Mouse (Mus musculus): ENCODE data around the gene Wdpcp.

Gene Wdpcp

DNA sequence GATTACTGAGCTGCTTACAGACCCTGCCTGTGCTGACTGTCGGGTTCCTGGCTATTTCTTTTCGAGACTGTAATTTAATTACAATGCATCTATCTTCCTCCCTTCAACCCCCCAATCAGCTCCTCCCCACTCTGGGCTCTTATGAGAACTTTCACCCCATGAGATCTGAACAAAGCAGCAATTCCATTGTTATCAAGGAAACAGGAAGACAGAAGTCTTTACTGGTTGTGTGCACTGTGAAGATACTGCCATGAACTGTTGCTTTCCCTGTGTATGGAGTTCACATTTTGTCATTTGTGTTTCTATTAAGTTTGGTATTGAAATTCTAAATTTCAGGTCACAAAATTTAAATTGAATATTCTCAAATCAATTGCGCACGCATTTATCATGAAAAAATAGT is 177.5 kb downstream of the Wdpcp start:
- no peak for DNase-seq (ENCODE audit: low read depth, low spot score)

DNA sequence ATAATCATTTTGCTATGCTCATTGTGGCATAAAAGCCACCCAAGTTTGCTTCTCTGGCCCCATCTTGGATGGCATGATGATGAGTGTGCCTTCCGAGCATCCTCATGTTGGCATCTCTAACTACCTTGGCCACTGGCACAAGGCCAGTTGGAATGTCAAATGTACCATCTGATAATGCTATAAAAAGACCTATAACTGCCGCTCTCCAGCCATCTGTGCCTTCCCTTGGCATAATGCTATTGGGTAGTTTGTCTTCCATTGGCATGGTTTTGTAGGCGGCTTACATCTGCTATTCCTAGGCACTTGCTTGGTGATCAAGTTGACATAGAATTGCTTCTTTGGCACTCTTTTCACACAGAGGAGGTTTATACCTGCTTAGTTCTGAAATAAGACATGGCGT is 191.2 kb downstream of the Wdpcp start:
- DNase-seq (ENCODE audit: low read depth, low spot score), result no peak

DNA sequence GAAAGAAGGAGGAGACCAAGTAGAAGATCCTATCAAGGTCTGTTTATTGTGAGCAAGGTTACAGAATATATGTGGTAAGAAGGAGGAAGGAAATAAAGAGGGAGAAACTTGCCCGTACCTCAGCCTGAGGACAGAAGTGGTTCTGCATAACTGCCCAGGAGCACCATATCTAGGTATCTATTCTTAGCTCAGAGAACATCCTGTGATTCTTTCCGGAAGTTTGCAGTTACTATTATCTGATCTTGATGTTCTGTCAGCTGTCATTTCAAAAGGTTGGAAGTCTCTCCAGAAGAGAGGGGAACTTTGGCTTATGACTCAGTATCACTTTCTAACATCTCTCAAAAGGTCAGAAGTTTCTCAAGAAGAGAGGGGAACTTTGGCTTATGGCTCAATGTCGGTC is 216.8 kb downstream of the Wdpcp start:
- DNase-seq (ENCODE audit: low read depth, low spot score), result no peak

DNA sequence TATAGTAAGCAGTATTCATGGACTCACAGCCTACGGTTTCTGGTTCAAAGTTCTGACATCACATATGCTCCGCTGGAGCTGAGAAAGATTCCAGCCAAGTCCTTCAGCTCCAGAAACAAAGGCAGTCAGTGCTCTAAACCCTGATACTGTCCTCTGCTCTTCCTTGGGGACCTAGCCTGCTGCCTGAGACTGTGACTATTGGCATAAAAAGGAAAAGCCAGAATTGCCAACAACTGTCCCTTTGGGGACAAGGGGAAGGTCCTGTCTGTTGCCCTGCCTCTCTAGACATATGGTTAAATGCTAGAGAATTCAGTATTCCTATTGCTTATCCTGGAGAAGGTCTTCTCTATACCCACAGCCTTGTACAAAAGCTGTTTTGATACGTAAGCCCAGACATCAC is 252.9 kb downstream of the Wdpcp start:
- no peak for DNase-seq (ENCODE audit: low read depth, low spot score)

DNA sequence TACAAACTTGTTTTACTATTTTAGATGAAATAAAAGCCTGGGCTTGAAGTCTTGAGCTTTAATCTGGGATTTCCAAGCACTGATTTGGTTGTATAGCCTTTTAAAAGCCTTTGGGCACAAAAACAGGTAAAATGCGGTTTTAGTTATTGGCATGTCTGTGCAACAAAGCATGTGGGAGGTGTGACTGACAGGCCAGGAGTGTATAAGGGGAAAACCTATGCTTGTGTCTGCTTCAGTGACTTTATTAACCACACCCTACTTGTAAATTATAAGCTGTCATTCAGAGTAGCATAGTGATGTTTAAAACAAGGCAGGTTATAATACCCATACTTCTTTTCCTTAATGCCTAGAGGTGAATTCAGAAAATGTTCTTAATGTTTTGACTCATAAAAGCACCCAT is 254.5 kb downstream of the Wdpcp start:
- no peak for DNase-seq (ENCODE audit: low read depth, low spot score)

DNA sequence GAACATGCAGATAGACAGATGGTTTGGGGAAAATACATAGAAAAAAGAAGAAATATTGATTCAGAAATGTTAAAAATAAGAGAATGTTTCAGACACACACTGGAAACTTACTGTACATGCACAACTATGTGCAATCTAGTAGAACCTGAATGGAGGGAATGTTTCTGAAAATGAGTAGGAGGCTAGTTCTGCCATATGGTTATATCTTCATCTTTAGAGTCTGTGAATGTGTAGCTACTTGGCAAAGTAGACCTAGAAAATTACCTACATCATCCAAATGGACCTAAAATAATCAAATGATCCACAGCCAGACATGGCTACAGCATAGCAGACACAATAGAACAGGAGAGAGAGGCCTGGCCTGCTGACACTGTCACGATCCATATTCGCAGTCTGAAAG is 275.0 kb downstream of the Wdpcp start:
- DNase-seq (ENCODE audit: low read depth, low spot score), result no peak

DNA sequence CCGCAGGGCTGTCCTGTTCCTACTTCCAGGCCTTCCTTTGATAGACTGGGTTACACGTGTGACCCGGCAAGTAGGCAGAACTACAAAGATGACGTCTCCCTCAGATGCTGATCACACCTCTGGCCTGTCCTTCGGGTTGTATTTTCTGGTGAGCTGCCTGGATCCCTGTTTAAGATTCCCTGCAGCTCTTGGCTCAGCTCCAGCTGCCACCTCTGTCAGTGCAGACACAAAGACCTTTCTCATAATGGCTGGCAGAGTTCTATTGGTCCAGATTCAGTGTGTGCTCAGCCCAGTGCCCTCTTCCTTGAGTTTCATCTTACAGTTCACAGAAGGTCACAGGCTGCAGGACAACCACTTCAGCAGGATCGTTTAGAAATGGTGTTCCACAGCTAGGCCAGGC is 292.0 kb downstream of the Wdpcp start:
- DNase-seq (ENCODE audit: low read depth, low spot score), result no peak

DNA sequence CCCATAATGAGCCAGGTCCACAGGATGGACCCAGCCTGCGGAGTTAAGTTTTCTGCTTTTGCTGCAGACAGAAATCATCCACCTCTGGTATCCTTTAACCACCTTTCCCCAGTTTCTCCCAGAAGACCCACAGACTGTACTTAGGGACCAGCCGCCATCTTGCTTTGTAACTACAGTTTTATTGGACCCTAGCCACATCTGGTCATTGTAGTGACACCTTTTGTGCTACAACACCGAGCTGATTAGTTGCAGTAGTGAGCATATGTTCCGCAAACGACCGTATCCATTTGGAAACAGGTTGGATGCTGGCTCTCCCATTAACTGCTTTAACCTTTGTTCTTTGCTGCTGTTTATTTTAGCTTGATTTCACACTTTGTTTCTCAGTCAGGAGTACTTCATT is 292.5 kb downstream of the Wdpcp start:
- no peak for DNase-seq (ENCODE audit: low read depth, low spot score)

DNA sequence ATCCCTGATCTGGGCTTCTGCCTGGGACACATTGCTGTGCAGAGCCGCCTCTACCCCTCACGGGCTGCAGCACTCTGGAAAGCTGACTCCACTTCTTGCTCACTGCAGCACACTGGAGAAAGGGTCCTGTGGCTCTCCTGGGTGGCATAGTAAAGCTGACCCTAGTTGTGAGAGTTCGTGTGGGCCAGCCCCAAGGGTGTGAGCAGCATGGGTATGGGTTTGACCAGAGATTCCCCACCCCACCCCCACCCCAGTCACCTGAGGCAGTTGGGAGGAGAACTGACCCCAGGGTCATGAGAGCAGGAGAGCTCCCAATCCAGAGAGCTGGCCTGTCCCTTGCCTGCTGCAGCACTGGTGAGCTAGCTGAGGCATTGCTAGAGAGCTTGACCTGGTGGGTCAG is 296.6 kb downstream of the Wdpcp start:
- no peak for DNase-seq (ENCODE audit: low read depth, low spot score)

DNA sequence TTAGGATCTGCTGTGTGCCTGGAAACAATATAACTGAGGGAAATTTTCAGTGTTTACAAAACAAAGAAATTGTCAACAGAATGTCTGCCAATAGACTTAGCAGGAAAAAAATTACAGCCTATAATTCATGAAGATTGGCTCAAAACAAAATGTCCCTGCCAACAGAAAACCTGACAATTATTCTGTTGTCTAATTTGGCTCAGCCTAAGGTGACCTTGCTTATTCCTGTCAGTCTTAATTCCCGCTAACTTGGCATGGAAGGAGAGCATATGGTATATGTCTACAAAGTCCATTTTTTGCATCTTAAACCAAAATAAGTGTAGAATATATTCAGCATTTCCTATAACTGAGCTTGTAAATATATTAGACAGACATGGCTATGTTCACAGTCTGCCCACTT is 298.8 kb downstream of the Wdpcp start:
- no peak for DNase-seq (ENCODE audit: low read depth, low spot score)

DNA sequence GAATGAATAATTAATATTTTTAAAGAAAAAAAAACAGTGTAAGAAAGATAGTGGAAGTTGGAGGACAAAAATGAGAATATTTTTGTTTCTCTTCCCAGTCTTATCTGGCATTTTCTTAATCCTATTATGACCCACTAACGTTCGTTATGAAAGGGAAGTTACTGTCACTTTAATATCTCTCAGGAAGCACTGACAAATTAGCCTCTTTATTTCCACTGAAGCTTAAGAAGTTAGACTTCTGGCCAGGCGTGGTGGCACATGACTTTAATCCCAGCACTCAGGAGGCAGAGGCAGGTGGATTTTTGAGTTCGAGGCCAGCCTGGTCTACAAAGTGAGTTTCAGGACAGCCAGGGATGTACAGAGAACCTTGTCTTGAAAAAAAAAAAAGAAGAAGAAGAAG is 299.7 kb downstream of the Wdpcp start:
- no peak for DNase-seq (ENCODE audit: low read depth, low spot score)

DNA sequence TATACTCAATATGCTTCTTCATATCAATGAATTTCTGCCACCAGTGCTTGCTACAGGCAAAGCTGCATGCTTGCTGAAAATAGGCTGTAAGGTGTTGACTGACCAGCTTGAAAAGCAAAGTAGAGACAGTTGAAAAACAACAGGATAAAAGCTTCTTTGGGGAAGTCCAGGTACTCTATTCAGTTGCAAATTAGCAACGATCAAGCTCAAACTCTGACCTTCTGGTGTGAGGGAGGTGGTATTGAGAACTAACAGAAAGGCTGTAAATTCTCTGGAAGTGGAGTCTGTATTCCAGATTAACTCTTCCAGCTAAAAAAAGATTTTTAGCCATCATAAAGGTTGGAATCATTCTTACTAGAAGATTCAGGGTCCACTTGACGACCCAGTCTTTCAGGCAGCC is 303.0 kb downstream of the Wdpcp start:
- DNase-seq (ENCODE audit: low read depth, low spot score), result no peak

DNA sequence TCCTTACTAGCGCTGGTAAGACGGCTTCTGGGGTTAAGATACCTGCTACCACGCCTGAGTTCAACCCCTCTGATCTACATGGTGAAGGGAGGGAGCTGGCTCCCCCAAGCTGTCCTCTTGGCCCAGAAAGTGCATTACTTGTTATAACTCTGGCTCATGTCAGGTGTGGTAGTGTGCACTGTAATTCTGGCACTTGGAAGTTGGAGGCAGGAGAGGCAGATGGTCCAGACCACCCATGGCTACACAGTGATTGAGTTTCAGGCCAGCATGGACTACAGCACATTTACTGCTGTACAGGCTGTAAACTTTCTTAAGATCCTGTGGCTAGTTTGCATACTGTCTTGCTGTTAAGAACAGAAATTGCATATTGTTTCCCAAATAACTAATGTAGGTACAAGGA is 322.7 kb downstream of the Wdpcp start:
- no peak for DNase-seq (ENCODE audit: low read depth, low spot score)

DNA sequence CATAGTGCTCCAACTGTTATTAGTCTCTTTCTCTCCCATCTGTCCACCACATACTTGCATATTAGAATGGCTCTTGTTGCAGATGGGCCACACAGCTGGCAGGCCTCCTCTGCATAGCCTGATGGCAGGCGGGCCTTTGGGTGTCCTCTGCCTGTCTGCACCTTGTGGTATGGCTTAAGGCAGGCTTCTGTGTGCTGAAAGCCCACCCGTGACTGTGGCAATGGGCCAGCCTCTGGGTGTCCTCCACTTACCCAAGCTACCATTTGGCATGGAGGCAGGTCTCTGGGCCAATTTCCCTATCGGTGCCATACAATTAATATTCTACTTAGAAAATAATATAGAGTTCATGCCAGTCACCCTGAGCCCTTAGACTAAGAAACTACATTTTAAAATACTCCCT is 350.5 kb downstream of the Wdpcp start:
- no peak for DNase-seq (ENCODE audit: low read depth, low spot score)
